Mouse (Mus musculus): ENCODE data around the gene Olig2.
A peak's percentile ranks its signal among the peaks of the same experiment; 100 is the strongest.
"Not testable (repeated sequence)": the region's sequence is repeated elsewhere in the genome, so short reads cannot be mapped to it uniquely, and the experiment has no call there.

Olig2 gene

GRCm38 (mm10) chr16:91226883-91227759 is 1.9 kb downstream of the Olig2 start:
- peak; percentile 41 for DNase-seq

- no peak for DNase-seq
Measured at GRCm38 (mm10) chr16:91227760-91228043, 2.4 kb downstream of the Olig2 start.

GRCm38 (mm10) chr16:91228238-91229071 is 3.2 kb downstream of the Olig2 start:
- DNase-seq = peak; percentile 30

- peak; percentile 38 for DNase-seq
Measured at GRCm38 (mm10) chr16:91229072-91229348, 3.8 kb downstream of the Olig2 start.

GRCm38 (mm10) chr16:91229643-91230042 is 4.4 kb downstream of the Olig2 start:
- DNase-seq = no peak

GRCm38 (mm10) chr16:91231781-91232469 is 6.7 kb downstream of the Olig2 start:
- DNase-seq = no peak

GRCm38 (mm10) chr16:91232470-91233240 is 7.4 kb downstream of the Olig2 start:
- no peak for DNase-seq

- DNase-seq = no peak
Measured at GRCm38 (mm10) chr16:91233241-91233944, 8.1 kb downstream of the Olig2 start.

GRCm38 (mm10) chr16:91239024-91239423 is 13.8 kb downstream of the Olig2 start:
- DNase-seq = no peak

GRCm38 (mm10) chr16:91246292-91246691 is 21.0 kb downstream of the Olig2 start:
- DNase-seq = peak; percentile 41

- not testable (repeated sequence) for DNase-seq
Measured at GRCm38 (mm10) chr16:91255419-91256164, 30.3 kb downstream of the Olig2 start.

- DNase-seq = no peak
Measured at GRCm38 (mm10) chr16:91258956-91259355, 33.7 kb downstream of the Olig2 start.

- no peak for DNase-seq
Measured at GRCm38 (mm10) chr16:91260861-91261260, 35.6 kb downstream of the Olig2 start.

- DNase-seq = no peak
Measured at GRCm38 (mm10) chr16:91262467-91263220, 37.4 kb downstream of the Olig2 start.

GRCm38 (mm10) chr16:91265972-91266371 is 40.7 kb downstream of the Olig2 start:
- no peak for DNase-seq

- no peak for DNase-seq
Measured at GRCm38 (mm10) chr16:91268724-91269452, 43.6 kb downstream of the Olig2 start.

GRCm38 (mm10) chr16:91269468-91270211 is 44.4 kb downstream of the Olig2 start, which contains the start of gene Olig1:
Olig1 (plus strand) TSS chr16:91269772.
- DNase-seq = peak; percentile 79

GRCm38 (mm10) chr16:91270212-91270971 is 45.1 kb downstream of the Olig2 start:
- peak; percentile 61 for DNase-seq

All from embryo, embryonic 11 days (tissue).